Mouse (Mus musculus): ENCODE results near the gene Slc23a3.

- TF ChIP-seq EP300 (IDR thresholded peaks at IDR 0.05; ENCODE audit: low read length) (no peak), TCF12 (IDR thresholded peaks at IDR 0.05; ENCODE audit: low read depth, low read length) (0 out of 2 replicates have a peak, but pooled peaks have one; percentile 43), ZC3H11A (IDR thresholded peaks at IDR 0.05; ENCODE audit: low read depth, low read length) (no peak)
Observed at GRCm38 (mm10) chr1:75180105-75180590, 46.5 kb upstream of the Slc23a3 start, which contains the start of gene Abcb6.
